Mouse (Mus musculus) stomach, postnatal 0 days (tissue): ENCODE measurements around the gene Nat9.

ENCODE experiments used
- CTCF ChIP-seq: IDR thresholded peaks from 2 replicates; pipeline ENCODE4 v1.5.1; 2016; ENCODE audit warnings: antibody characterized with exemption, low read depth, mild to moderate bottlenecking, moderate library complexity
- EP300 ChIP-seq: optimal IDR thresholded peaks from 2 replicates; pipeline ENCODE3; 2016; ENCODE audit warnings: antibody characterized with exemption

- TF ChIP-seq CTCF (no peak), EP300 (no peak)
These were observed 14.8 kb downstream of the Nat9 start for GRCm38 (mm10) chr11:115172825-115173287.
